Mouse (Mus musculus): ENCODE measurements at regions not wholly inside any gene's neighbourhood (a gene's known extent, or its start where the extent isn't known, plus 50 kb on each side); places are given as distances from the start of the nearest gene placed in this dataset.

DNA sequence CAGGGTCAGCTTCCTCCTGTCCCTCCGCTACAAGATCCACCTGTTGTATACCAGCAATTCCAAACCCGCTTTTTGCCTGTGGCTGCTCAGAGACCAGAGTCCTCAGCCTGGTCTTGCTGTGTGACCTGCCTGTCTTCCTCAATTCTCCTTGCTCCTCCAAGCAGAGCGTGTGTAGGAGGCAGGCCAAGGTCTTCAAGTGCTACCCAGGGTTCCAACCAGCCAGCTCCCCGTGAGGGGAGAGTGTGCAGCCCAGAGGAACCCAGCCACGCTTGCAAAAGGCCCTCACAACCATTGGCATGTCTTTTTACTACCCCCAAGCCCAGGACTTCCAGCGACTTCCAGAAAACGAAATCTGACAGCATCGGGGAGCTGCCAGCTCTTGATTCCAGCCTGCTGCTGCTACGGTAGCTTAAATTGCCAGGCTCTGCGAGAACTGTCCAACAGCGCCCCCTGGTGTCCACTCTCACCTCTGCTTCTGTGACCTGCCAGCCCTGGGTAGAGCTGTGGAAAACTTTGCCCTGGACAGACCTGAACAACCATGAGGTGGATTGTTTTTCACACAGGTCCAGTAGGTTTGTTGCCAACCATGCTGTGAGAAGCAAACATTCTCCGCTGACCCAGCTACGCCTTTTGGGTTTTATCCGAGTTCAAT, 352.0 kb upstream of the Zdhhc25 start:
- TF ChIP-seq POLR2A (IDR thresholded peaks at IDR 0.05; ENCODE audit: borderline replicate concordance, low read depth, low read length) = no peak
- no peak for TF ChIP-seq CTCF (IDR thresholded peaks at IDR 0.05; ENCODE audit: low read depth, low read length)

All from bone marrow macrophage, adult 2 months (primary cell).